Mouse (Mus musculus) embryonic stem cell, embryonic (primary cell): Measurements from ENCODE around the gene Tmtc2.

Source experiments
- CTCF ChIA-PET, 4 experiments: fragments of 300-600 bp in 2 of 4; fragments of 350-600 bp in 2 of 4; sonication (Branson Sonifier 250); formaldehyde crosslinking; loops; one replicate each; lab custom pipeline; 2022; ENCODE audit warnings: inconsistent platforms in 2 of 4; lab: Charles Lee
- POLR2A ChIA-PET, 4 experiments: fragments of 300-600 bp in 2 of 4; fragments of 350-600 bp in 2 of 4; sonication (Branson Sonifier 250); formaldehyde crosslinking; loops; one replicate each; lab custom pipeline; 2022; ENCODE audit warnings: antibody characterized with exemption in 4 of 4, inconsistent platforms in 1 of 4; lab: Charles Lee

The Tmtc2 gene

DNA sequence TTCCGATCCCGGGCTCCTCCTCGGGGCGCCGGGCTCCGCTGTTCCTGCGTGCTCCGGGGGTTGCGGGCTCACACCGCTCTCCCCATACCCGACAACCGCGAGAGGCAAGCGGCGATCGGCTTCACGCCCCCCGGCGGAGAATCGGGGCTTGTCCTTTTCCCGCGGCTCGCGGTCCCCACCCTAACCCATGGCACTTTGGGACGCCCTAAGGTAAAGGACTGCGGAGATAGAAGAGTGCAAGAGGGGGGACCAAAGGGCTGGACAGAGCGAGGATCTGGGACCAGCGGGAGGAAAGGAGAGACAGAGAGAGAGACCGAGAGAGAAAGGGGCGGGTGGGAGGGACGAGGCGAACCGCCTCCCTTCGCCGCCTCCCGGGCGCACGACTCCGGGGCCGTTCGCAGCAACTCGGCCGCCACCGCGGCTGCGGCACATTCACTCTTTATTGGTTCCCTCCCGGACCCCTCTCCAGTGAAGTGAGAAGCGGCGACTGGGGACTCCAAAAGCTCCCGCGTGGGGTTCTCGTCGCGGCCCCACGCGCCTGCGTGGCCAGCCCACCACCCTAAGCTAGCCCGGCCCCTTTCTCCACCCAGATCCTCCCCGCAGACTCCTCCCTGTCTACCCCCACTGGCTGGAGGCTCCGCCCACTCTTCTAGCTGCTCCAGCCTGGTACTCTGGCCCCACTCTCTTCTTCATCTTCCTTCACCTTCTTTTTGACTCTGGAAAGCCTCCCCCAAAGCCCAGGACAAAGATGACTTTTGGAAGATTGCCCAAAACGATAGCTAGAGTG lies at the start of gene Tmtc2:
Tmtc2 (minus strand) TSS at position 544 of the 787 bp plus-strand sequence.
- ChIA-PET POLR2A (interaction anchor here in 2 of 4 experiments (0.9 to 2.1 kb wide), 5 partner anchors 116 to 267 kb away, joined by 3 to 14 read pairs (median 4); partner anchors contain the start of genes Ccdc59 (in 2 of the 2) and Mettl25 (in 2 of the 2)), CTCF (interaction anchor here in 2 of 4 experiments (0.6 to 2.5 kb wide), 6 partner anchors 52 to 855 kb away, joined by 3 to 13 read pairs (median 6); partner anchors contain the start of genes Ccdc59 (in 1 of the 2) and Mettl25 (in 1 of the 2))

DNA sequence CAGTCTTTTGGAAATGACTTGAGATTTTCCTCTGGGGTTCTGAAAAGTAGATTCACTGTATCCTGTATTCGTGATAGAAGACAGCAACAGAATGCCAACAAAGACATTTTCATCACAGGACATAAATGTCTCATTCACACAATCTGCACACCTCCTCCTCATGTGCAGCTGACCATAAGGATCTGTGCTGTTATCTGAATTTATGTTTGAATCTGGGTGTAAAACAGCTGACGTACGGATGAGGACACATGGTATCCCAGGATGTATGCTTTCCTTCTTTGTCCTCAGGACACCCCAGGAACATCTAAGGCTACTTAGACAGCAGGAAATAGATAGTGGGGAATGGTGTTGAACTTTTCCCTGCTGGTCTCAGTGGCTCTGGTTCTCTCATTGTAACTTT lies 37.9 kb upstream of the Tmtc2 start:
- ChIA-PET POLR2A (interaction anchor here in 1 of 4 experiments (0.5 kb wide), 1 partner anchor 1844 kb away, joined by 6 read pairs; no protein-coding TSS in a partner anchor), CTCF (no interaction called here)

DNA sequence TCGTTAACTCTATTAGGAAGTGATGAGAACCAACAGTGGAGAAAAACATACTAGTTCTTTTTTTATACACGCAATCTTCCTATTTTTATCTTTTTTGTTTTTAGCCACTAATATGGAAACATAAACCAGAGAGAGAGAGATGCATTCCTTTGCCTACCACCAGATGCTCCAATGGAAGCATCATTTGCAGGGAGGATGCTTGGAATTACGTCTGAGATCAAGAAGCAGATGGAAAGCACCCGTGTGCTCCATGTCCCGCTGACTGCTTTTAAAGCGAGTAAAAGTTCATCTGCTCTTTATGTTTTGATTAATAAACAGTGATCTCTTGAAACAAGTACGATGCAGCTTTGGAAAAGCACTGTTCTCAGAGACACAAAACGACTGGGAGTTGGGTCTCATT lies 24.6 kb upstream of the Tmtc2 start:
- CTCF ChIA-PET: interaction anchor here in 1 of 4 experiments (0.7 kb wide), 1 partner anchor 1146 kb away, joined by 3 read pairs; no protein-coding TSS in a partner anchor
- POLR2A ChIA-PET: no interaction called here

DNA sequence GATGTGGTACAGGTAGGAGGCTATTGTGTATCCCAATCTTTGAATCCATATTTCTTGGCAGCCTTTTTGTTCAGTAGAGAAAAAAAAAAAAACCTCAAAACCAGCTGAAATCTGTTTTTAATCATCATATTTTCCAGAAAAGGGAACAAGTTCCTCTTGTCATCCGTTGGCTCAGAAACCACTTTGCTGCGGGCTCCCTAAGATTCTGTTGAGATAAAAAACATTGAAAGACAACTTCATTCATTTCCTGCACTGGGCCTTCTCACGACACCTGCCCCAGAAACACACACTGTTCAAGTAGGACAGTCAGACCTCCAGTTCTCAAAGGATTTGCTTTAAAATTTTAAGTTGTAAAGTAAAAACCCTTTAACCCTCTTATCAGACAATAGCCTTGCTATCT lies 23.0 kb upstream of the Tmtc2 start:
- POLR2A ChIA-PET: no interaction called here
- CTCF ChIA-PET: no interaction called here

DNA sequence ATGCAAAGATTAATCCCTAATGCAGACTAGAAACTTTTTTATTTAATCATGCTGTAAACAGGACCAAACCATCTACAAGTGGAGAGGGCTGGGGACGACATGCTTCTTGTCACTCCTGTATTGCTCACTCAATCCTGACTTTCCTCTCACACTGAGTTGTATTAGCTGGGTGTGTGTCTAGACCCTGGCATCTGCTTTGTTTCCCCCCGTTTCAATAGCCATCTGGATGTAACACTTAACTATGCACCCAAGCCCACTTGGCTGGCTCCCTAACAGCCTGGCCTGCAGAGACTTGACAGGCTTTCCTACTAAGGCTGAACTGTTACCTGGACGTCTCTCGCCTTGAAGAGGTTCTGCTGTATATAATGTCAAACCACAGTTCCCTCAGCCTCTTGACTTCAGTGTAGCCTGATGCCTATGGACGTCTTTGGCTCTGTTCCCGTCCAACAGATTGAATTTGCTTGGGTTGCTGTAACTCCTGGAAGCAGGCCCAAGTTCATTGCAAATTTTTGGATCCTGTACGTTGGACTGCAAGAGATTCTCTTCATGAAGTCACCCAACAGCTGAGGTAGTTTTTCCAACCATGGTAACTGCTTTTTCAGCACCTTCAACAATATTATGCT lies 21.3 kb upstream of the Tmtc2 start:
- CTCF ChIA-PET: no interaction called here

DNA sequence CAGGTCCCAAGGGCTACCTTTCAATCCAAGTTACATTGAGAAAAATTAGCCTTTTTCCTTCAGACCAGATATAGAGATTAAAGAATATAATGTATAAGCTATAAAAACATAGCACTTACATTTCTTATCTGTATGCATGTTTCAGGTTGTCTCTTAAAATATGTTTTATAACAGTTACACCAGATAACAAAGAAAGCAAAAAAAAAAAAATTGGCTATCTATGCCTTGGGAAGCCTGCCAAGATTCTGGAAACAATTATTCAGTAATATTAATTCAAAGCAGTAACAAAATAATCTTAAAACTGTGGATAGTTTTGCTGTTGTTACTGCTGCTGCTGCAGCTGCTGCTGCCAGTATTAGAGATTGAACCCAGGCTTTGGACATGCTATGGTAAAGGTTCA lies 13.9 kb upstream of the Tmtc2 start:
- CTCF ChIA-PET: interaction anchor here in 1 of 4 experiments (0.6 kb wide), 1 partner anchor 166 kb away, joined by 3 read pairs; no protein-coding TSS in a partner anchor
- POLR2A ChIA-PET: no interaction called here

More for the DNA sequence above, 21.3 kb upstream of the Tmtc2 start:
- POLR2A ChIA-PET: no interaction called here

DNA sequence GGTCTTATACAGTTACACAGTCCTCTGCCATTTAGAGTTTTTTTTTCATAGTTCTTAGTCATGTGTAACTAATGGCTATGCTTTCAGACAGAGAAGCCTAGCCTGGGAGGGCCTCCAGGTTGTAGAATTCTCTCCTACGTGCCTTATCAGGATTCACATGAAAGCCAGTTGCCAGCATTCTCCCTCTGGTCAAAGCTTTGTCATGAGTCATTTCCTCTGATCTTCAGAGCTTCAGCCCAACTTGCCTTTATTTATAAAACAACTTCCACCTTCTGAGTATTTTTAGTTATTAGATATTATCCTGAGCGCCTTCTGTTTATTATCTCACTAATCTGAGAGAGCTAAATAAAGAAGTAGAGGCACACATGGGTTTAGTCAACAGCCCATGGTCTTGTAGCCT lies 5.1 kb upstream of the Tmtc2 start:
- ChIA-PET CTCF (interaction anchor here in 1 of 4 experiments (2.4 kb wide), 1 partner anchor 136 kb away, joined by 5 read pairs; no protein-coding TSS in a partner anchor), POLR2A (no interaction called here)

DNA sequence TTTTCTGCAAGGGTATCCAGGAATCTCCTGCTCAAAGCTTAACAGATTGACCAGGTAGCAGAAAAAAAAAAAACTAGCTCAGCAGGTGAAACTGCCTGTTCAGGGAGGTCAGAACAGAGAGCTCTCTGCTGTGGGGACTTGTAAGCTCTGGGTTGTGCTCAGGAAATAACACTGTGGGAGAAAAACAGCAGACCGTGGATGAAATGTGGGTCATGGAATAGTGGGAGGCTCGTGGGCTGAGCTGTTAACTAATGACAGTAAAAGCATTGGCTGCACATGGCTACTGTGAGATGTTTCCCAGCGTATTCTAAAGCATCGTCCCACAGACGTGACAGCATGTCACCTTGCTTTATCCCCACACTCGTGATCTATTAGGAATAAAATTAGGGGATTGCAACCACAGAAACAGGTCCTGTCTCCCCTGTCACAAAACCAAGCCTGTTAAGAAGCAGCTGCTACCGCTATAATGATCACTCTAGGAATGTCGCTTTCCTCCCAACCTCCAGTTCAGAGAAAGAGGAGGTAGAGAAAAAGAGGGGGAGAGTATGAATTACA lies 4.1 kb upstream of the Tmtc2 start:
- ChIA-PET CTCF (interaction anchor here in 2 of 4 experiments (0.7 to 2.4 kb wide), 2 partner anchors 137 to 1945 kb away, joined by 3 to 5 read pairs; no protein-coding TSS in a partner anchor), POLR2A (no interaction called here)

DNA sequence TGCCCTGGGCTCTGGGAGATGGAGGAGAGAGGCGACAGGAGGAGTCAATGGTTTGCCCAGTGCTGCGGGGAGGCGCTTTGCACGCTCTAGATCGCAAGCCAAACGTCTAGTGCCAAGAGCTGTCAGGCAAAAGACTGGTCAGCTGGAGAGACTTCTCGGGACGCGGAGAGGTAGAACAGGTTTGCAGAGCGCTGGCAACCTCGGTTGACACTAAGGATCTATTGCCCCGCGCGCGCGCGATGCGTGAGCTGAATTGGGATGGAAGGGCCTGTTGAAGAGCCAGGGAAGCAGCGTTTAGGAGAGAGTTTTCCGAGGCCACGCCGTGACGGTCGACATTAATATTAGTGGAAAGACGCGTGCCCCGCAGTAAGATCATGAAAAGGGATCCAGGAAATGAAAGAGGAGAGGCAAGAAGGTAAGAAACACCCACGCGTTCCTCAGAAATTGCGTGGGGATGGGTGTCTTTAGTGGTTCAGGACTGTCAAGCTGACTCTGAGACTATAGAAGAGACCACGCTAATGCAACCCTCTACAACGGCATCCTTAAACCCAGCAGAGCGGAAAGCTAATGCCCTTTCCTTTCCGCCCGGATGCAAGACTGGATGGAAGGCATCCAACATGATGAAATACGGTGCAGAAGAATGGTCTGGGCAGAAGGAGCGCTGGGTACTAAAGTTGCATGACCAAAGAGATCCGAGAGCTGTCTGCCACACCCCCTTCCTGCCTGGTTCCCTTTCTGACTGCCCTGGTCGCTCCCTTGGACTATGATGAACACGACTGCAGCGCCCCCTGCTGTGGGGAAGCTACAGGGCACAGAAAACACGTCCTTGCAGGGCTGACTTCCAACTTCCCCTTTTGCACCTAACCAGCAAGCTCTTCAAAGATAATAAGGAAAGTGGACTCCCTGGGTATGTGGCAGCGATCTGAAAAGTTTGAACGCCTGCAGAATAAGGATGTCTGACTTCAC lies 727 bp upstream of the Tmtc2 start:
- POLR2A ChIA-PET: interaction anchor here in 2 of 4 experiments (0.5 to 2.1 kb wide), 8 partner anchors 17 to 266 kb away, joined by 3 to 14 read pairs (median 3); partner anchors contain the start of genes Ccdc59 (in 2 of the 2) and Mettl25 (in 2 of the 2)
- CTCF ChIA-PET: interaction anchor here (0.5 to 2.5 kb wide), 15 partner anchors 25 to 854 kb away, joined by 3 to 13 read pairs (median 4); partner anchors contain the start of genes Ccdc59 (in 1 of the 4) and Mettl25 (in 1 of the 4)

DNA sequence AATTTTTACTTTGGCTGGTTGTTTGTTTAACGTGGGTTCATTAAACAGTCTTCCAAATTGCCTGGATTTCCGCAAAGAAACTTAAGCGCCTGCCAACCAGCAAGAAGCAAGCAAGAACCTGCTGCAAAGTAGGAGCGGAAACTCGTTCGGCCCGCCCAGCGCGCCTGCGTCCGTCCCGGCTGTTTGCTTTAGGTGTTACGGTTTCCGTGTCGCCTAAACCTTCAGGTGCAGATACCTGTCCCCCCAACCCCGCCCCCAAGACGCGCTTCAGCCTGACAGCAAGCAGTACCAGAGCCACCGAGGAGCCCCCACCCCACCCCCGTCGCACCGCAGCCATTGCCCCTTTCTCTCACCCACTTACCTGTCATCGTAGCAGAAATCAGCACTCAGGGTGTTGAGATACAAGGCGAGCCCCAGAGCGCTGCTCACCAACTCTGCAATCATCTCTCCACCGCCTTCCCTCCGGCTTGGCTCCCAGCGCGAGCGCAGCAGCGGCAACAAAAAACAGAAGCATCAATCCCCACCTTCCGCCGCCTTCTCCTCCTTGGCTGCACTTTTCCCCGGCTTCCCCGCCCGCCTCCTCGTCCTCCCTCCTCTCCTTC lies 844 bp downstream of the Tmtc2 start:
- ChIA-PET POLR2A (interaction anchor here in 1 of 4 experiments (0.8 kb wide), 1 partner anchor 21 kb away, joined by 7 read pairs; no protein-coding TSS in a partner anchor), CTCF (no interaction called here)

DNA sequence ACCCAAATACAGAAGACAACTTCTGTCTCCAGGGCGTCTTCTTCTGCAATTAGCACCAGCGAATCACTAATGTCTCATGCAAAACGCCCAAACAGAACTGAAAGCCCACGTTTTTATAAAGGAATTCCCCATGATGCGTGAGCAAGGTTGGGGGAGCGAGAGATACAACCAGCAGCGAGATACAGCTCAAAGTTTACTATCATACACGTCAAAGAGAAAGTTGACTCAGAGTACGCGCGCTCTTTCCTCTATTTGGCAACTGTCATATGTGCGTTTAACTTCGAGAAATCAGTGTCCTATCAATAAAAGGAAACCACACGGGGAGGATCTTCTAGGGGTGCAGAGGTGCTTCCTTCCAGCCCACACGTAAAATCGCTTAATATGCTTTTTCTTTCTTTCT lies 1.4 kb downstream of the Tmtc2 start:
- POLR2A ChIA-PET: interaction anchor here in 1 of 4 experiments (0.6 to 0.8 kb wide), 2 partner anchors 20 to 782 kb away, joined by 4 to 7 read pairs; no protein-coding TSS in a partner anchor

DNA sequence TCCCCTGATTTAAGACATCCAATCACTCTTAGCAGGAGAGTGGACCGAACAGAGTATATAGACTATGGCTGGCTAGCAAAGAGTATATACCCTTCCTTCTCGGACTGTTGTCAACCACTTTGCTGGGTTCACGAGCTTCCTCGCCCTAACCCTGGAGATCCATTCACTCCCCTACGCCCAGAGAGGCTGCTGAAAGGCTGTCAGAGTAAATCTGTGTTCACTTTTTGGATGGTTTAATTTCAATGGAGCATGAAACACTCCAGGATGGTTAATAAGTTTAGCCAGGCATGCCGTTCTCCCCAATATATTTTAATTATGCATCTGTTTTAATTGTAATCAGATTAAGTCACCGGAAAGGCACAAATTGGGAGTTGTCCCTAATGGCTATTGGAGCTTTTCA lies 1.9 kb downstream of the Tmtc2 start:
- ChIA-PET CTCF (interaction anchor here in 1 of 4 experiments (0.6 kb wide), 1 partner anchor 67 kb away, joined by 11 read pairs; no protein-coding TSS in a partner anchor), POLR2A (interaction anchor here in 1 of 4 experiments (0.6 to 0.8 kb wide), 2 partner anchors 20 to 781 kb away, joined by 4 to 7 read pairs; no protein-coding TSS in a partner anchor)

More for the DNA sequence above, 1.4 kb downstream of the Tmtc2 start:
- CTCF ChIA-PET: interaction anchor here in 1 of 4 experiments (0.6 kb wide), 1 partner anchor 66 kb away, joined by 11 read pairs; no protein-coding TSS in a partner anchor

DNA sequence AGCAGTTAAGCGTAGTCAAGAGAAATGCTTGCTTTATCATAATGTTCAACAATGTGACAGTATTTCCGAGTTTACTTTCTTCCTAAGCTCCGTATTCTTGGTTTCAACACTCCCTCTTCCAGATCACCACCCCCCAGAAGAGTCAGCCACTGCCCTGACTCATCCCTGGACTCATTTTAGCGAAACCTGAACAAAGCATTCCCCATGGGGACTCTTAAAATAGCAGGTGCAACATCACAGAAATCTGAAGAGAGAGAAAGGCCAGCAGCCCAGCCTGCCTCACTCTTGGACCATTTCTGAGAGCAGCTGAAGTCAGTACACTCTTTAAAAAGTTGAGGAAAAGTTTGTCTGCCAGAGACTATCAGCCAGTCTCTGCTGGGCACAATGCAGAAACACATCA lies 2.4 kb downstream of the Tmtc2 start:
- CTCF ChIA-PET: no interaction called here
- POLR2A ChIA-PET: no interaction called here

DNA sequence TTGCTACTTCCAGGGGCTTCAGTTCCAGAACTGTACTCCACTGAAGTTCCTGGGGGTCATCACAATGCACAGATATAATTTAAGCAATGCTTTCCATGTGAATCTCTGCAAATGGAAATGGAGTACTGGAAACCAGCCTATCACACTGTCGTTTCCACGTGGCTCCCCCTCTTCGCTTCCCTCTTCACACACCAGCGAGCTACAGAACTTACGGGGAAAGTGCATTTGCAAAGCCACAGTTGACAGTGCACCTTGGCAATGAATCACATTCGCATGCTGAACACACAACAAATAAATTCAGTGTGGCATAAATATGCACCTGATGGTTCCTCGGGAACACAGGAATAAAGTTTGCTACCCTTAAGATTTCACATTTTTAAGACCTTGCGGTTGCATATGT lies 3.2 kb downstream of the Tmtc2 start:
- CTCF ChIA-PET: no interaction called here
- POLR2A ChIA-PET: no interaction called here

DNA sequence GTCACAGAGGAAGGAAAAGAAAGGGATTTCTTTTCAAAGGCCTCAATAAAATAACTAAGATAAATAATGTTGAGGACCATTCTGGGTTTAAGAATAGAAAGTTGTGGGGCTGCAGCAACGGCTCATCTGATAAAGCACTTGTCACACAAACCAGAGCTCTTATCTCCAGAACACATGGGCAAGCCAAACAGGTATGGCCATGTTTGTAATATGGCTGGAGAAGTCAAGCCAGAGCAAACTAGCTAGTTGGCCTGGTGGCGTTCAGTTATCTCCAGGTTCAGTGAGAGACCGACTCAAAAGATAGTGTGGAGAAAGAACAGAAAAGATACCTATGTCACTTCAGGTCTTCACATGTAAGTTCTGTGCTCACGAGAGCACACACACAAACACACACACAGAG lies 4.7 kb downstream of the Tmtc2 start:
- CTCF ChIA-PET: no interaction called here
- POLR2A ChIA-PET: interaction anchor here in 1 of 4 experiments (0.5 kb wide), 1 partner anchor 159 kb away, joined by 3 read pairs; no protein-coding TSS in a partner anchor

DNA sequence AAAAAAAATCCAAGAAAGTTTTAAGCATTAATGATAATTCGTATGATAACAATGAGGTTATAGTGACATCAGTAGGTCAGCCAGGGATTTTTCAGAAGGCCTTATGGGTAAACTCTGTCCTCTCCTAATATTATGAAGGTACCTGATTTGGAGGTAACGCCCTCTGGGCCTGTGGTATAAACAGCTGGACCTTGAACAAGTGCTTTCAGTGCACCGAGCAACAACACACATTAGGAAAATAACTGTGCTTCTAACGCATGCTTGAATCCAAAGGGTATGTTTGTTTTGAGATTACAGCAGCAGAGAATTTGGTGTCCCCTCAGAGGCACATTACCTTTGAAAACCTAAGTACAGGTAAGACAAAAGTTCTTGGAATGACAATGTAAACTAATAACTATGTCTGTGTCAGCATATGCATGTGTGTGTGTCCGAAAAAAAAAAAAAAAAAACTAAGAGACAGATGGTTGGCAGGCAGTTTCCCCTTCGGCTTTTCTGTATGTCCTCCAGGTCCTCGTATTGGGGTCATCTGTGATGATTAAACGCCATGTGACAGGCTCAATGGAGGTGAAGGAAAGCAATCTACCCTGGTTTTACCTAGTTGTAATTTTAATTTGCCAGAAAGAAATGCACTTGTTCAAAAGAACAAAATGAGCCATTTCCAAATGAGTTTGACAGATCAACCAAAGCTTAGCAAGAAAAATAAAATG lies 6.3 kb downstream of the Tmtc2 start:
- ChIA-PET CTCF (no interaction called here), POLR2A (interaction anchor here in 1 of 4 experiments (0.7 kb wide), 1 partner anchor 825 kb away, joined by 5 read pairs; no protein-coding TSS in a partner anchor)

DNA sequence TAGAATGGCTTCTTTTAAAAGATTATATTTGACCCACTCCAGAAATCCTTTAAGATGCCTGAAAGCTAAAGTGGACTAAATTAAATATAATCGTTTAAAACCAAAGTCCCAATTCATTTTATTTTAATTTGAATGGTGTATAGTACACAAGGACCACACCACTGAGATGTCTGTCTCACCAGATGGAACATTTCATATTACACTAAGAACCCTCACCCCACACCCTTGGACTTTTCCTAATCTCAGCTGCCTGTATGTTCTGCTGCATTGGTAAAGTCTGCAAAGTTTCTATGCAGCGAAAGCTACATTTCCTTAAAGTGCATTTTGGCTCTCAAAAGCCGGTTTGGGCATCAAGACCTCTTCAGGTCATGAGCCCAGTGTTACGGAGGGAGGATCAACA lies 12.7 kb downstream of the Tmtc2 start:
- CTCF ChIA-PET: no interaction called here

More for the DNA sequence above, 12.7 kb downstream of the Tmtc2 start:
- POLR2A ChIA-PET: no interaction called here
